Mouse (Mus musculus): ENCODE results near the gene Necap2.

- no peak for TF ChIP-seq POLR2A (IDR thresholded peaks at IDR 0.05; ENCODE audit: insufficient read length, low read depth)
- no peak for TF ChIP-seq TCF12 (IDR thresholded peaks at IDR 0.05; ENCODE audit: insufficient read depth, poor library complexity, severe bottlenecking)
Measured at GRCm38 (mm10) chr4:141113831-141114230, 35.7 kb upstream of the Necap2 start.
